Comparison of ENCODE assay signal across 25 mouse cellular contexts in the genomic region with DNA sequence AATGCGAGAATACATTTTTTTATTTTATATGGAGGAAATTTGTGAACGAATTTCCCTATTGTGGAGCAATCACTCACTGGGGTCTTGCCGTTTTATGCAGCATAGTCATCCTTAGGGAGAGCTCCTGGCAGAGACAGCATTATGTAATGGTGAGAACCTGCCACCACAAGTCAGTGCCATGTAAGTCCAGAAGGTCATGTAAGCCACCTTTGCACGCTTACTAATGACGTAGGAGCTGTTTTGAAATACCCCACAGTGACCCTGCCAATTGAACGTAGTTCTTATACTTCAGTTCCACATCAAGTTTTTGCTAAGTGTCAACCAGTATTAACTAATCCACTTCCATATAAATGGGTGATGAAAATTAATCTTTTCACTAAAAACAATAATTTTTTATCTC. TPM values are rescaled to one million over a fixed set of nuclear protein-coding genes. Genes with fewer than 3 reads are reported as not detected.
A peak's percentile ranks its signal among the peaks of the same experiment; 100 is the strongest.
DNase-seq lines count a peak whose midpoint lies in the region; ATAC-seq and TF ChIP-seq lines count a peak whose summit lies in the region.
"Had no signal": no experiment of that assay in that cellular context is flagged by ENCODE, and none has a peak within 500 bp of the region (broad histone marks: within the 10 kb centered on the region; RNA-seq: fewer than 3 reads in every experiment).

No protein-coding gene starts in this region.

- no peak for ATAC-seq in liver, embryonic 12.5 days
- peak; percentile 49 for ATAC-seq in megakaryocyte progenitor cell, adult 5-6 weeks (replicated peaks; ENCODE audit: poor library complexity)
- ATAC-seq: forebrain, embryonic 14.5 days; forebrain, postnatal 0 days had no signal

- H3K4me2 ChIP-seq in liver, embryonic 12.5 days, result no peak overlapping the region
- H3K4me2 ChIP-seq: embryonic facial prominence, embryonic 12.5 days; embryonic facial prominence, embryonic 15.5 days; heart, embryonic 11.5 days; hindbrain, embryonic 12.5 days; hindbrain, embryonic 15.5 days had no signal

- no peak overlapping the region for H3K9ac ChIP-seq in liver, adult 2 months (ENCODE audit: low read depth, low read length)
- no peak overlapping the region for H3K9ac ChIP-seq in liver, embryonic 12.5 days
- H3K9ac ChIP-seq: embryonic facial prominence, embryonic 12.5 days; embryonic facial prominence, embryonic 15.5 days; forebrain, postnatal 0 days; hindbrain, embryonic 12.5 days; hindbrain, embryonic 15.5 days had no signal

- H3K9me3 ChIP-seq in liver, embryonic 12.5 days (replicated peaks), result peaks cover 9% of the 10 kb centered on the region; the same call in 1 of the 2 replicates
- H3K9me3 ChIP-seq: embryonic facial prominence, embryonic 12.5 days; embryonic facial prominence, embryonic 15.5 days; hindbrain, embryonic 12.5 days; hindbrain, embryonic 15.5 days had no signal

- no peak for DNase-seq in gastrocnemius, adult 2 months
- no peak for DNase-seq in gastrocnemius, postnatal 4 days (ENCODE audit: low spot score in 2 of 2)
- DNase-seq in liver, adult 2 months (ENCODE audit: extremely low read depth, low read depth, low spot score), result peak; percentile 100
- DNase-seq in MN1 (ENCODE audit: low spot score), result no peak
- DNase-seq: adrenal gland, adult 2 months; adrenal gland, postnatal 25 days; B cell, adult 2 months; cerebellum, adult 11 months; cerebellum, adult 2 months; cerebellum, adult 9-11 months; cerebellum, postnatal 25 days; forebrain, postnatal 0 days; gastrocnemius, postnatal 25 days; heart, adult 11 months had no signal

- peaks cover 23% of the 10 kb centered on the region for H3K4me1 ChIP-seq in liver, adult 2 months (ENCODE audit: control insufficient read depth, insufficient read depth, low read length)
- H3K4me1 ChIP-seq in liver, embryonic 12.5 days, result no peaks in the 10 kb centered on the region
- peaks cover 5% of the 10 kb centered on the region; the same call in 1 of the 2 replicates for H3K4me1 ChIP-seq in brown adipose tissue, adult 24 weeks (ENCODE audit: control insufficient read depth, insufficient read depth, insufficient read length, low read length)
- H3K4me1 ChIP-seq: embryonic facial prominence, embryonic 12.5 days; embryonic facial prominence, embryonic 15.5 days; hindbrain, embryonic 12.5 days; hindbrain, embryonic 15.5 days had no signal

- TF ChIP-seq POLR2A in liver, adult 2 months (IDR thresholded peaks at IDR 0.05; ENCODE audit: extremely low read depth, insufficient read depth, low read length), result no peak

- no peaks in the 10 kb centered on the region for H3K79me2 ChIP-seq in liver, adult 2 months (ENCODE audit: control insufficient read depth, insufficient read depth, low read length)

- no peaks in the 10 kb centered on the region for H3K36me3 ChIP-seq in liver, adult 2 months (ENCODE audit: control insufficient read depth, insufficient read depth, low read length)
- H3K36me3 ChIP-seq in liver, embryonic 12.5 days, result no peaks in the 10 kb centered on the region
- H3K36me3 ChIP-seq: embryonic facial prominence, embryonic 12.5 days; embryonic facial prominence, embryonic 15.5 days; G1E; hindbrain, embryonic 12.5 days; hindbrain, embryonic 15.5 days had no signal

- H3K27me3 ChIP-seq in liver, adult 2 months (ENCODE audit: control insufficient read depth, insufficient read depth, low read length), result no peaks in the 10 kb centered on the region
- 0 out of 2 replicates have a peak, but pooled peaks cover 9% of the 10 kb centered on the region for H3K27me3 ChIP-seq in liver, embryonic 12.5 days (replicated peaks)
- H3K27me3 ChIP-seq: CH12.LX; embryonic facial prominence, embryonic 12.5 days; embryonic facial prominence, embryonic 15.5 days; hindbrain, embryonic 12.5 days; hindbrain, embryonic 15.5 days had no signal

- no peak for TF ChIP-seq CTCF in gastrocnemius, adult 2 months (IDR thresholded peaks at IDR 0.05)
- TF ChIP-seq CTCF in liver, adult 2 months (IDR thresholded peaks at IDR 0.05; ENCODE audit: low read depth, low read length), result no peak

- intact Hi-C loops in gastrocnemius, adult 2 months (cut with DNase I), result loop anchor here (2.0 kb wide), 1 partner anchor 17 kb away; no protein-coding TSS in a partner anchor

- WGBS in liver, adult 2 months, result 27% methylated on average over 6 of the region's 6 CpGs
- WGBS in liver, embryonic 12.5 days (ENCODE audit: insufficient replicate concordance), result 76% methylated on average over 6 of the region's 6 CpGs

- H3K4me3 ChIP-seq in gastrocnemius, adult 2 months, result no peak overlapping the region
- no peak overlapping the region for H3K4me3 ChIP-seq in liver, adult 2 months (ENCODE audit: insufficient read depth, low read depth, low read length)
- no peak overlapping the region for H3K4me3 ChIP-seq in liver, embryonic 12.5 days
- no peak overlapping the region for H3K4me3 ChIP-seq in brown adipose tissue, adult 24 weeks (ENCODE audit: insufficient read depth, low read depth, low read length)
- H3K4me3 ChIP-seq: embryonic facial prominence, embryonic 12.5 days; embryonic facial prominence, embryonic 15.5 days; hindbrain, embryonic 12.5 days; hindbrain, embryonic 15.5 days had no signal

- peak overlapping the region; percentile 24; the same call in 1 of the 2 replicates for H3K27ac ChIP-seq in gastrocnemius, adult 2 months
- H3K27ac ChIP-seq in liver, adult 2 months (replicated peaks; ENCODE audit: insufficient read depth, low read depth, low read length), result peak overlapping the region; percentile 96
- no peak overlapping the region for H3K27ac ChIP-seq in liver, embryonic 12.5 days
- peak overlapping the region; percentile 75 for H3K27ac ChIP-seq in brown adipose tissue, adult 24 weeks (replicated peaks; ENCODE audit: low read depth, low read length)
- H3K27ac ChIP-seq: embryonic facial prominence, embryonic 12.5 days; hindbrain, embryonic 12.5 days; hindbrain, embryonic 15.5 days had no signal

RNA-seq across cellular contexts. Expression of a gene that starts 20.3 kb away (rescaled TPM):
- total RNA-seq in gastrocnemius, adult 2 months (2021), result 10 to 100 TPM; 23.7 to 34.3 TPM
- total RNA-seq in gastrocnemius, postnatal 4 days (2021), result 10 to 100 TPM; 11.0 to 12.3 TPM
- total RNA-seq in liver, adult 2 months (2014; rRNA removed), result 12.0 and 12.1 TPM in 2 replicates
- 9.8 and 12.5 TPM in 2 replicates for polyA plus RNA-seq in liver, adult 2 months (2012; rRNA removed)
- polyA plus RNA-seq in liver, embryonic 12.5 days (2016; fragmentation: Nextera tagmentation; extraction: Ambion mirVana), result 39.8 and 41.1 TPM in 2 replicates
- 16.9 and 38.8 TPM in 2 replicates for polyA plus RNA-seq in brown adipose tissue, adult 24 weeks (2012; ENCODE audit: insufficient read depth, insufficient read length, missing spikeins)
- total RNA-seq in megakaryocyte progenitor cell, adult 5-6 weeks (2015), result 17.2 and 20.3 TPM in 2 replicates
- 6.0 and 7.8 TPM in 2 replicates for total RNA-seq in megakaryocyte progenitor cell, adult 5-6 weeks (2017)
